Mouse (Mus musculus): Measurements from ENCODE around the gene Dscaml1. TPM values are rescaled to one million over a fixed set of nuclear protein-coding genes. Genes with fewer than 3 reads are reported as not detected.

Gene Dscaml1
- polyA plus RNA-seq, 1 experiment, result 53.8 TPM

GRCm38 (mm10) chr9:45663386-45664315, 237.2 kb downstream of the Dscaml1 start:
- peak; percentile 73 to 75 for DNase-seq (ENCODE audit: extremely low spot score in 1 of 2, low spot score in 1 of 2)

- no peak for DNase-seq (ENCODE audit: extremely low spot score in 1 of 2, low spot score in 1 of 2)
Measured at GRCm38 (mm10) chr9:45664326-45664725, 237.9 kb downstream of the Dscaml1 start.

- no peak for DNase-seq (ENCODE audit: extremely low spot score in 1 of 2, low spot score in 1 of 2)
Measured at GRCm38 (mm10) chr9:45664871-45665394, 238.5 kb downstream of the Dscaml1 start.

- no peak for DNase-seq (ENCODE audit: extremely low spot score in 1 of 2, low spot score in 1 of 2)
Measured at GRCm38 (mm10) chr9:45675931-45676330, 249.5 kb downstream of the Dscaml1 start.

- DNase-seq (ENCODE audit: extremely low spot score in 1 of 2, low spot score in 1 of 2), result no peak
Measured at GRCm38 (mm10) chr9:45676578-45676977, 250.2 kb downstream of the Dscaml1 start.

GRCm38 (mm10) chr9:45677236-45677781, 250.9 kb downstream of the Dscaml1 start:
- no peak for DNase-seq (ENCODE audit: extremely low spot score in 1 of 2, low spot score in 1 of 2)

- DNase-seq (ENCODE audit: extremely low spot score in 1 of 2, low spot score in 1 of 2), result no peak
Measured at GRCm38 (mm10) chr9:45677952-45678663, 251.7 kb downstream of the Dscaml1 start.

- peak in 1 of 2 experiments; percentile 48 for DNase-seq (ENCODE audit: extremely low spot score in 1 of 2, low spot score in 1 of 2)
Measured at GRCm38 (mm10) chr9:45678664-45679026, 252.2 kb downstream of the Dscaml1 start.

- DNase-seq (ENCODE audit: extremely low spot score in 1 of 2, low spot score in 1 of 2), result no peak
Measured at GRCm38 (mm10) chr9:45682461-45682998, 256.1 kb downstream of the Dscaml1 start.

- DNase-seq (ENCODE audit: extremely low spot score in 1 of 2, low spot score in 1 of 2), result no peak
Measured at GRCm38 (mm10) chr9:45693424-45694237, 267.2 kb downstream of the Dscaml1 start.

GRCm38 (mm10) chr9:45694256-45694655, 267.8 kb downstream of the Dscaml1 start:
- no peak for DNase-seq (ENCODE audit: extremely low spot score in 1 of 2, low spot score in 1 of 2)

- no peak for DNase-seq (ENCODE audit: extremely low spot score in 1 of 2, low spot score in 1 of 2)
Measured at GRCm38 (mm10) chr9:45699171-45699570, 272.7 kb downstream of the Dscaml1 start.

- DNase-seq (ENCODE audit: extremely low spot score in 1 of 2, low spot score in 1 of 2), result peak in 1 of 2 experiments; percentile 52
Measured at GRCm38 (mm10) chr9:45703236-45703635, 276.8 kb downstream of the Dscaml1 start.

- DNase-seq (ENCODE audit: extremely low spot score in 1 of 2, low spot score in 1 of 2), result no peak
Measured at GRCm38 (mm10) chr9:45704441-45704840, 278.0 kb downstream of the Dscaml1 start.

- DNase-seq (ENCODE audit: extremely low spot score in 1 of 2, low spot score in 1 of 2), result peak in 1 of 2 experiments; percentile 50
Measured at GRCm38 (mm10) chr9:45710300-45710699, 283.9 kb downstream of the Dscaml1 start.

- no peak for DNase-seq (ENCODE audit: extremely low spot score in 1 of 2, low spot score in 1 of 2)
Measured at GRCm38 (mm10) chr9:45715387-45715786, 289.0 kb downstream of the Dscaml1 start.

GRCm38 (mm10) chr9:45719997-45720396, 293.6 kb downstream of the Dscaml1 start:
- no peak for DNase-seq (ENCODE audit: extremely low spot score in 1 of 2, low spot score in 1 of 2)

GRCm38 (mm10) chr9:45731851-45732250, 305.4 kb downstream of the Dscaml1 start:
- DNase-seq (ENCODE audit: extremely low spot score in 1 of 2, low spot score in 1 of 2), result no peak

GRCm38 (mm10) chr9:45733246-45733645, 306.8 kb downstream of the Dscaml1 start:
- DNase-seq (ENCODE audit: extremely low spot score in 1 of 2, low spot score in 1 of 2), result no peak

Data from frontal cortex, adult 2 months (tissue).